Mouse (Mus musculus): ENCODE measurements around the gene Grcc10. TPM values are rescaled to one million over a fixed set of nuclear protein-coding genes. Genes with fewer than 3 reads are reported as not detected.

Gene Grcc10
- polyA plus RNA-seq, 1 experiment from 2014 or later, result 848 TPM

DNA sequence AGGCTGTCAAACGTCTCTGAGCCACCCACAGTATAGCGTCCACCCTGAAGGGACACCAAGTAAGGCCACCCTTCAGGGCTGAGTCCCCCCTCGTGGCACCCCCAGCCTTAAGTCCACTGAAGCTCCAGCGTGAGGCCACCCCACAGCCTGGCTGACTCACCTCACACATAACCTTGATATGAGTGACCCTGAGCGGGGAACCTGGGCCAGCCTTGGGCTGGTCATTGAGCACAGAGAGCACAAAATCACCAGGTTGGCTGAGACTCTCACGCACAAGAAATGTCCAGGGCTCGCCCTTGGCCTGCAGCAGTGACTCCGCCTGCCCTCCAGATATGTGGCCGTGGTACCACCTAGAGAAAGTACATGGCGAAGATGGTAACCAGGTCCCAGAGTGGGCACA lies 12.6 kb downstream of the Grcc10 start:
- WGBS, result 89% methylated on average over 10 of the region's 10 CpGs
- Histone ChIP-seq H3K9me3 (replicated peaks; ENCODE audit: control insufficient read depth, low read length) (no peaks in the 10 kb centered on the region), H3K27me3 (replicated peaks; ENCODE audit: control insufficient read depth, insufficient read depth, low read length) (no peaks in the 10 kb centered on the region), H3K9ac (ENCODE audit: low read length) (no peak overlapping the region), H3K27ac (ENCODE audit: low read depth, low read length) (no peak overlapping the region), H3K4me1 (ENCODE audit: control insufficient read depth, insufficient read depth, low read length) (no peaks in the 10 kb centered on the region), H3K4me3 (ENCODE audit: low read depth, low read length) (no peak overlapping the region), H3K36me3 (ENCODE audit: control insufficient read depth, insufficient read depth, low read length) (no peaks in the 10 kb centered on the region), H3K4me2 (ENCODE audit: low read length) (no peak overlapping the region)
- DNase-seq (ENCODE audit: low spot score) (no peak), ATAC-seq (no peak)

- no peak overlapping the region for H3K4me2 ChIP-seq (ENCODE audit: low read length)
- H3K4me3 ChIP-seq (ENCODE audit: low read depth, low read length), result no peak overlapping the region
- no peaks in the 10 kb centered on the region for H3K9me3 ChIP-seq (replicated peaks; ENCODE audit: control insufficient read depth, low read length)
- no peaks in the 10 kb centered on the region for H3K27me3 ChIP-seq (replicated peaks; ENCODE audit: control insufficient read depth, insufficient read depth, low read length)
- no peak for ATAC-seq
- H3K27ac ChIP-seq (ENCODE audit: low read depth, low read length), result no peak overlapping the region
- no peak for DNase-seq (ENCODE audit: low spot score)
- H3K36me3 ChIP-seq (ENCODE audit: control insufficient read depth, insufficient read depth, low read length), result no peaks in the 10 kb centered on the region
- WGBS, result 90% methylated on average over 10 of the region's 10 CpGs
- H3K4me1 ChIP-seq (ENCODE audit: control insufficient read depth, insufficient read depth, low read length), result no peaks in the 10 kb centered on the region
- no peak overlapping the region for H3K9ac ChIP-seq (ENCODE audit: low read length)
These were observed 16.7 kb downstream of the Grcc10 start for GRCm38 (mm10) chr6:124724472-124724871.

- Histone ChIP-seq H3K4me1 (ENCODE audit: control insufficient read depth, insufficient read depth, low read length) (no peaks in the 10 kb centered on the region), H3K4me2 (ENCODE audit: low read length) (no peak overlapping the region), H3K27ac (ENCODE audit: low read depth, low read length) (no peak overlapping the region), H3K36me3 (ENCODE audit: control insufficient read depth, insufficient read depth, low read length) (no peaks in the 10 kb centered on the region), H3K27me3 (replicated peaks; ENCODE audit: control insufficient read depth, insufficient read depth, low read length) (no peaks in the 10 kb centered on the region), H3K9ac (ENCODE audit: low read length) (no peak overlapping the region), H3K9me3 (replicated peaks; ENCODE audit: control insufficient read depth, low read length) (no peaks in the 10 kb centered on the region), H3K4me3 (ENCODE audit: low read depth, low read length) (no peak overlapping the region)
- WGBS, result 85% methylated on average over 8 of the region's 8 CpGs
- no peak for ATAC-seq
- no peak for DNase-seq (ENCODE audit: low spot score)
These were observed 17.6 kb downstream of the Grcc10 start for GRCm38 (mm10) chr6:124723541-124723940.

DNA sequence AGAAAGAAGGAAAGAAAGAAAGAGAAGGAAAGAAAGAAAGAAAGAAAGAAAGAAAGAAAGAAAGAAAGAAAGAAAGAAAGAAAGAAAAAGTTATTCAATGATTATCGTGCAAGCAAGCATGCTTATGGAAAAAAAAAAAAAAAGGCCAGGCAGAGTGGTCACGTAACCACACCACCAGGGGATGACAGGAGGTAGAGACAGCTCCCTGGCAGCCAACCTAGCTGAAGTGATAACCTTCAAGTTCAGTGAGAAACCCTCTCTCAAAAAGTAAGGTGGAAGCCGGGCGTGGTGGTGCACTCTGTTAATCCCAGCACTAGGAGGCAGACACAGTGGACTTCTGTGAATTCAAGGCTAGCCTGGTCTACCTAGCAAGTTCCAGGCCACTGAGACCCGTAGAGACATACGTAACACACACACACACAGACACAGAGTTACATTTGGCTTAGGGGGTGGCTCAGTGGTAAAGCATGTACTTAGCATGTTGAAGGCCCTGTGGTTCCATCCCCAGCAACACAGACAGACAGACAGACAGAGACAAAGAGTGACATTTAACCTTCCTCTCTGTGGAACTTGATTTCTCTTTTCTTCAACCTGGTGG lies 18.2 kb downstream of the Grcc10 start:
- Histone ChIP-seq H3K9me3 (replicated peaks; ENCODE audit: control insufficient read depth, low read length) (no peaks in the 10 kb centered on the region), H3K36me3 (ENCODE audit: control insufficient read depth, insufficient read depth, low read length) (no peaks in the 10 kb centered on the region), H3K27me3 (replicated peaks; ENCODE audit: control insufficient read depth, insufficient read depth, low read length) (no peaks in the 10 kb centered on the region), H3K9ac (ENCODE audit: low read length) (no peak overlapping the region), H3K4me2 (ENCODE audit: low read length) (no peak overlapping the region), H3K27ac (ENCODE audit: low read depth, low read length) (no peak overlapping the region), H3K4me3 (ENCODE audit: low read depth, low read length) (no peak overlapping the region), H3K4me1 (ENCODE audit: control insufficient read depth, insufficient read depth, low read length) (no peaks in the 10 kb centered on the region)
- DNase-seq (ENCODE audit: low spot score) (no peak), ATAC-seq (no peak)
- 87% methylated on average over 6 of the region's 6 CpGs for WGBS

DNA sequence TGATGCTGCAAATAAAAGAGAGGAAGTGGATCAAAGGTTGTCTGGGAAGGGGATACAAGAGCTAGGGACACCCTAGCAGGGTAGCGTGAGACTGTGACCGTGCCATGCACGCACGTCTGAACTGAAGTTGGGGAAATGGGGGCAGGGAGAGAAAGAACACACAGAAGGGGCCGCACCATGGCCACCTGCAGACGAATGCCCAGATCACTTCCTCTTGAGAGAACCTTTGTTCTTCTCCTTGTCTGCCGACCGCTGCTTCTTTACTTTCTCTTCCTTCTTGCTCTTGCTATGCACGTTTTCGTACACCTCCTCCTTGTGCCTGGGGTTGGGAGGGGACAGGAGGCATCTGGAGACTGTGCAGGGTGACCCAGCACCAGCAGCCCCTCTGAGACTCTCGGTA lies 20.3 kb downstream of the Grcc10 start:
- Histone ChIP-seq H3K4me1 (ENCODE audit: control insufficient read depth, insufficient read depth, low read length) (no peaks in the 10 kb centered on the region), H3K9me3 (replicated peaks; ENCODE audit: control insufficient read depth, low read length) (no peaks in the 10 kb centered on the region), H3K27me3 (replicated peaks; ENCODE audit: control insufficient read depth, insufficient read depth, low read length) (no peaks in the 10 kb centered on the region), H3K36me3 (ENCODE audit: control insufficient read depth, insufficient read depth, low read length) (peaks cover 19% of the 10 kb centered on the region), H3K9ac (ENCODE audit: low read length) (no peak overlapping the region), H3K27ac (ENCODE audit: low read depth, low read length) (no peak overlapping the region), H3K4me2 (ENCODE audit: low read length) (no peak overlapping the region), H3K4me3 (ENCODE audit: low read depth, low read length) (no peak overlapping the region)
- WGBS, result 45% methylated on average over 11 of the region's 11 CpGs
- DNase-seq (ENCODE audit: low spot score), result no peak
- ATAC-seq, result no peak

DNA sequence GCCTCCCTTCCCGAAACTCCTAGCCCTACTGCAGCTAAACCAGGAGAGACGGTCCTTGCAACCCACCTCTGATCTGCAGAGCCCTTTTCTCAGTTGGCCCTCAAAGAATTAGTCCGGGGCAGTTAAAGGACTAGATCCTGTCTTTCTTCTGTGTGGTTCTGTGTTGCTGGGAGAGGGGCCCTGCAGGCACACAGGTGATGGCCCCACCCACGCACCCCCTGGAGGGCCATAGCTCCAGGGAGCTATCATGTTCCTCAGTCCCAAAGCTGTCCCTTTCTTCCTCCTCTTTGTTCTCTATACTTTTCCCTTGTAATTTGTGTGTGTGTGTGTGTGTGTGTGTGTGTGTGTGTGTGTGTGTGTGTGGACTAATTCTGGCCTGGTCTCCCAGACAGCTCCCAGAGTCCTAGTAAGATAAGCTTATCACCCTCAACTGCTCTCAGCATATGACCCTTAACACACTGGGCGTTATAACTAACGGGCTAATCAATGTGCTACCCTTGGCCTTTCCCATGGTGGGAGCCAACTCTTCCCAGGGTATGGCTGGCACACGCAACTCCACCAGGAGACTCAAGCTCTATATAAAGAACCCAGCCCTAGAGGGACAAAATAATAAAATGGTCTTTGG lies 21.7 kb downstream of the Grcc10 start:
- Histone ChIP-seq H3K9ac (ENCODE audit: low read length) (no peak overlapping the region), H3K9me3 (replicated peaks; ENCODE audit: control insufficient read depth, low read length) (no peaks in the 10 kb centered on the region), H3K27me3 (replicated peaks; ENCODE audit: control insufficient read depth, insufficient read depth, low read length) (no peaks in the 10 kb centered on the region), H3K4me1 (ENCODE audit: control insufficient read depth, insufficient read depth, low read length) (no peaks in the 10 kb centered on the region), H3K36me3 (ENCODE audit: control insufficient read depth, insufficient read depth, low read length) (peaks cover 33% of the 10 kb centered on the region), H3K27ac (ENCODE audit: low read depth, low read length) (no peak overlapping the region), H3K4me2 (ENCODE audit: low read length) (no peak overlapping the region), H3K4me3 (ENCODE audit: low read depth, low read length) (no peak overlapping the region)
- 77% methylated on average over 7 of the region's 7 CpGs for WGBS
- DNase-seq (ENCODE audit: low spot score), result no peak
- no peak for ATAC-seq

- no peak overlapping the region for H3K4me3 ChIP-seq (ENCODE audit: low read depth, low read length)
- H3K27ac ChIP-seq (ENCODE audit: low read depth, low read length), result no peak overlapping the region
- DNase-seq (ENCODE audit: low spot score) (no peak), ATAC-seq (no peak)
- 60% methylated on average over 15 of the region's 16 CpGs for WGBS
- H3K9me3 ChIP-seq (replicated peaks; ENCODE audit: control insufficient read depth, low read length), result no peaks in the 10 kb centered on the region
- H3K36me3 ChIP-seq (ENCODE audit: control insufficient read depth, insufficient read depth, low read length), result peaks cover 36% of the 10 kb centered on the region
- H3K4me1 ChIP-seq (ENCODE audit: control insufficient read depth, insufficient read depth, low read length), result no peaks in the 10 kb centered on the region
- H3K27me3 ChIP-seq (replicated peaks; ENCODE audit: control insufficient read depth, insufficient read depth, low read length), result no peaks in the 10 kb centered on the region
- no peak overlapping the region for H3K9ac ChIP-seq (ENCODE audit: low read length)
- no peak overlapping the region for H3K4me2 ChIP-seq (ENCODE audit: low read length)
These were observed 22.5 kb downstream of the Grcc10 start for GRCm38 (mm10) chr6:124718703-124719102.

DNA sequence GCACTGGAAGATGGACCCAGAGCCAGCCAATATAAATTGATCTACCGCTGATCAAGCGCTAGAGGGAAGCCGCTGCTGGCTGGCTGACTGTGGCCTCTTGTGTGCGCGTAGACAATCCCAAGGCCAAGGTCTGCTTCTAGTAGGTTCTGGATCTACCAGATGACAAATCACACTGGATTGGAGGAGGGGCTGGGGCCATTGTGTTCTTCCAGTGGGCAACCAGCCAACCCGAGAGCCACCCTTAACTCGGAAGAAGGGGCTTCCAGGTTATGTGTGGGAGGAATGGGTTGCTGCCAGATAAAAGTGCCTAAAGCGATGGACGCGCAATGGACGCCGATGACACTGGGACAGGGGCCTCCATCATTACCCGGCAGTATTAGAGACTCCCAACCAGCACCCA lies 23.2 kb downstream of the Grcc10 start:
- peaks cover 36% of the 10 kb centered on the region for H3K36me3 ChIP-seq (ENCODE audit: control insufficient read depth, insufficient read depth, low read length)
- no peak for ATAC-seq
- WGBS, result 79% methylated on average over 13 of the region's 13 CpGs

GRCm38 (mm10) chr6:124716864-124717490 lies 24.2 kb downstream of the Grcc10 start:
- no peak for ATAC-seq

More for the DNA sequence above, 23.2 kb downstream of the Grcc10 start:
- no peaks in the 10 kb centered on the region for H3K27me3 ChIP-seq (replicated peaks; ENCODE audit: control insufficient read depth, insufficient read depth, low read length)
- no peaks in the 10 kb centered on the region for H3K9me3 ChIP-seq (replicated peaks; ENCODE audit: control insufficient read depth, low read length)
- no peak overlapping the region for H3K4me3 ChIP-seq (ENCODE audit: low read depth, low read length)
- H3K9ac ChIP-seq (ENCODE audit: low read length), result no peak overlapping the region
- no peak overlapping the region for H3K4me2 ChIP-seq (ENCODE audit: low read length)
- peaks cover 6% of the 10 kb centered on the region for H3K4me1 ChIP-seq (ENCODE audit: control insufficient read depth, insufficient read depth, low read length)
- H3K27ac ChIP-seq (ENCODE audit: low read depth, low read length), result no peak overlapping the region
- no peak for DNase-seq (ENCODE audit: low spot score)

More at GRCm38 (mm10) chr6:124716864-124717490, 24.2 kb downstream of the Grcc10 start:
- WGBS, result 67% methylated on average over 20 of the region's 20 CpGs
- H3K4me1 ChIP-seq (ENCODE audit: control insufficient read depth, insufficient read depth, low read length), result peaks cover 9% of the 10 kb centered on the region
- DNase-seq (ENCODE audit: low spot score), result peak; percentile 65
- no peaks in the 10 kb centered on the region for H3K9me3 ChIP-seq (replicated peaks; ENCODE audit: control insufficient read depth, low read length)
- no peak overlapping the region for H3K27ac ChIP-seq (ENCODE audit: low read depth, low read length)
- H3K9ac ChIP-seq (ENCODE audit: low read length), result no peak overlapping the region
- no peak overlapping the region for H3K4me3 ChIP-seq (ENCODE audit: low read depth, low read length)
- H3K4me2 ChIP-seq (ENCODE audit: low read length), result no peak overlapping the region
- H3K36me3 ChIP-seq (ENCODE audit: control insufficient read depth, insufficient read depth, low read length), result peaks cover 36% of the 10 kb centered on the region
- H3K27me3 ChIP-seq (replicated peaks; ENCODE audit: control insufficient read depth, insufficient read depth, low read length), result no peaks in the 10 kb centered on the region
